Mouse (Mus musculus): ENCODE measurements at regions not wholly inside any gene's neighbourhood (a gene's known extent, or its start where the extent isn't known, plus 50 kb on each side); places are given as distances from the start of the nearest gene placed in this dataset.

- TF ChIP-seq CTCF (IDR thresholded peaks at IDR 0.05; ENCODE audit: extremely low read depth, insufficient read depth, low read length) = no peak
- TF ChIP-seq POLR2A (IDR thresholded peaks at IDR 0.05; ENCODE audit: extremely low read depth, insufficient read depth, low read length) = no peak
Measured at GRCm38 (mm10) chr17:83083521-83083920, 131.6 kb upstream of the Pkdcc start.

All from cortical plate, adult 2 months (tissue).